Mouse (Mus musculus): ENCODE data around the gene Rbfox1.

- TF ChIP-seq CTCF (IDR thresholded peaks at IDR 0.05; ENCODE audit: borderline replicate concordance, extremely low read depth, insufficient read depth, insufficient read length), result no peak
- no peak for TF ChIP-seq POLR2A (IDR thresholded peaks at IDR 0.05; ENCODE audit: borderline replicate concordance, extremely low read depth, insufficient read depth, insufficient read length, poor library complexity, severe bottlenecking)
Observed at GRCm38 (mm10) chr16:7302416-7302815, 1417.3 kb downstream of the Rbfox1 start.

Measured in brain, embryonic 14.5 days (tissue).